Mouse (Mus musculus) heart, embryonic 14.5 days (tissue): ENCODE measurements around the gene Tbx21. TPM values are rescaled to one million over a fixed set of nuclear protein-coding genes. Genes with fewer than 3 reads are reported as not detected.

Source experiments
- ATAC-seq: fragments of 200-750 bp; cut with Nextera tagmentation; 2 replicates; pipeline ENCODE4 v1.8.0; 2017; ENCODE audit warnings: low read depth, moderate TSS enrichment; ENCODE audit not compliant: insufficient number of reproducible peaks, insufficient read depth, low FRiP score
- H3K27ac ChIP-seq, 2 experiments: fragments of 200-500 bp in 1 of 2; fragments of 300-500 bp in 1 of 2; sonication (generic) in 1 of 2; replicated peaks in 1 of 2; 2 replicates each; pipeline ENCODE4 v1.5.1; 2012 to 2014; ENCODE audit warnings: low read depth in 2 of 2, low read length in 2 of 2, control low read depth in 1 of 2, mild to moderate bottlenecking in 1 of 2, mixed read lengths in 1 of 2; ENCODE audit not compliant: control insufficient read depth in 1 of 2, insufficient read depth in 1 of 2
- H3K27me3 ChIP-seq: fragments of 300-500 bp; sonication (generic); 2 replicates; pipeline ENCODE4 v1.6.1; 2014; ENCODE audit warnings: mild to moderate bottlenecking, low read length, control low read depth; ENCODE audit not compliant: control insufficient read depth, insufficient read depth
- H3K36me3 ChIP-seq: fragments of 300-500 bp; sonication (generic); 2 replicates; pipeline ENCODE4 v1.6.1; 2014; ENCODE audit warnings: mild to moderate bottlenecking, control low read depth, low read length, mixed read lengths; ENCODE audit not compliant: control insufficient read depth, insufficient read depth
- H3K4me1 ChIP-seq, 2 experiments: fragments of 200-500 bp in 1 of 2; fragments of 300-500 bp in 1 of 2; sonication (generic) in 1 of 2; 2 replicates each; pipeline ENCODE4 v1.6.1; 2012 to 2014; ENCODE audit warnings: low read length in 2 of 2, control low read depth in 1 of 2, mixed read lengths in 1 of 2; ENCODE audit not compliant: control insufficient read depth in 2 of 2, insufficient read depth in 2 of 2
- H3K4me2 ChIP-seq: fragments of 300-500 bp; sonication (generic); 2 replicates; pipeline ENCODE4 v1.6.1; 2014; ENCODE audit warnings: mild to moderate bottlenecking, low read length
- H3K4me3 ChIP-seq, 2 experiments: fragments of 200-500 bp in 1 of 2; fragments of 300-500 bp in 1 of 2; sonication (generic) in 1 of 2; 2 replicates each; pipeline ENCODE4 v1.5.1; 2012 to 2014; ENCODE audit warnings: low read length in 2 of 2, mild to moderate bottlenecking in 2 of 2, control low read depth in 1 of 2, low read depth in 1 of 2, moderate library complexity in 1 of 2; ENCODE audit not compliant: control insufficient read depth in 1 of 2, insufficient read depth in 1 of 2
- H3K9ac ChIP-seq: fragments of 300-500 bp; sonication (generic); 2 replicates; pipeline ENCODE4 v1.6.1; 2014; ENCODE audit warnings: mild to moderate bottlenecking, low read length
- H3K9me3 ChIP-seq: fragments of 300-500 bp; sonication (generic); 2 replicates; pipeline ENCODE4 v1.6.1; 2016; ENCODE audit warnings: low read length, control low read depth; ENCODE audit not compliant: control insufficient read depth
- WGBS: fragments of 180-500 bp; shearing (Covaris S2); extraction: QIAGEN DNeasy Blood & Tissue Kit; methylation state at CpG from one replicate; pipeline ENCODE4 v1.1.7; 2014; 5-methylcytosine and 5-hydroxymethylcytosine counted together
- polyA plus RNA-seq: library from polyadenylated mRNA; unstranded; fragments of >200 nt; fragmentation: Nextera tagmentation; extraction: Ambion mirVana; gene quantifications from 2 replicates; pipeline ENCODE4 v1.2.1, GENCODE M21; 2014

The Tbx21 gene
- polyA plus RNA-seq, 1 experiment from 2014 or later, result 0.08 TPM

GRCm38 (mm10) chr11:97150411-97151330, 35.5 kb upstream of the Tbx21 start:
- Histone ChIP-seq H3K27ac (peak overlapping the region; percentile 79 to 88), H3K36me3 (peaks cover 19% of the 10 kb centered on the region), H3K4me3 (peak overlapping the region; percentile 48 to 75), H3K4me1 (peaks cover 19 to 30% of the 10 kb centered on the region in 2 experiments), H3K9me3 (no peaks in the 10 kb centered on the region), H3K4me2 (peak overlapping the region; percentile 95), H3K27me3 (no peaks in the 10 kb centered on the region), H3K9ac (peak overlapping the region; percentile 80)
- WGBS, result under 1% methylated on average over 69 of the region's 102 CpGs
- ATAC-seq, result peak; percentile 65

DNA sequence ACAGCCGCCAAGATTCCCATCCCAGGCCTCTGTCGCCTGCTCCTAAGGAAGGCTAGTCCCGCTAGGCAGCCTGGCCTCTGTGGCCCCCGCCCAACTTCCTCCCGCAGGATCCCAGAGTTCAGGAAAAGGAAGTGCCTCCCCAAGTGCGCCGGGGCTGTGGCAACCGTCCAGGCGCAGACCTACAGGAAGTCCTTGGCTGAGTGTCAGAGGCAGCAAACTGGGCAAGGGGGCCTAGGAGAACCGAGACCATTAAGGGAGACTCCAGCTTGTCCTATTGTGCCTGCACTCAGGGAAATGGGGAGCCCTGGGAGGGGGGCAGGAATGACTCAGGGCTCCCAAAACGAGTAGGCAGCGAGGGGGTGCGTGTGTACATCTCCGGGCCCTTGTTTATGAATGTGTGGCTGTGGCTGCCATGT, 34.9 kb upstream of the Tbx21 start:
- peak; percentile 65 for ATAC-seq
- peak overlapping the region; percentile 79 to 88 for H3K27ac ChIP-seq
- H3K27me3 ChIP-seq, result no peaks in the 10 kb centered on the region
- peak overlapping the region; percentile 95 for H3K4me2 ChIP-seq
- H3K4me3 ChIP-seq, result peak overlapping the region; percentile 48 to 75
- H3K4me1 ChIP-seq, result peaks cover 19 to 30% of the 10 kb centered on the region in 2 experiments
- 3% methylated on average over 14 of the region's 14 CpGs for WGBS
- H3K9me3 ChIP-seq, result no peaks in the 10 kb centered on the region
- peaks cover 20% of the 10 kb centered on the region for H3K36me3 ChIP-seq
- peak overlapping the region; percentile 80 for H3K9ac ChIP-seq

DNA sequence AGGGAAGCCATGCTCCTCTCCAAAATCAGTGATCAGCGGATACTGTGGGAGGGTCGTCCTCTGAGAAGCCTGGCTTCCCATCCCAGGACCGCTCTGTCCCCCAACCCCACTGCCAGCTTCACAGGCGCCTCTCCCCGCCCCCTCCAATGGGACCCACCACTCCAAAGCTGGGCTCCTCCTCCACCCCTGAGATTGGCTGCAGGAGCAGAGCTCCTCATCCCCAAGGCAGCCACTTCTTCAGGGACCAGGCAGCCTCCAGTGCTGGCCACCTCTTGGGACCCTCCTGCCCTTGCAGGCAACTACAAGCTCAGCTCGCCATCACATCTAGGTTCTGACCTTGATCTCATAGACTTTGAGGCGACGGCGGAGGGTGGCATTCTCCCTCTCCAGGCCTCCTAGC, 33.9 kb upstream of the Tbx21 start:
- Histone ChIP-seq H3K4me2 (peak overlapping the region; percentile 95), H3K9ac (peak overlapping the region; percentile 80), H3K9me3 (no peaks in the 10 kb centered on the region), H3K27ac (peak overlapping the region; percentile 79 to 88), H3K4me1 (peaks cover 19 to 30% of the 10 kb centered on the region in 2 experiments), H3K4me3 (peak overlapping the region; percentile 48 to 75), H3K36me3 (peaks cover 29% of the 10 kb centered on the region), H3K27me3 (no peaks in the 10 kb centered on the region)
- WGBS, result 23% methylated on average over 9 of the region's 9 CpGs
- ATAC-seq, result no peak

GRCm38 (mm10) chr11:97148591-97148990, 33.5 kb upstream of the Tbx21 start:
- 41% methylated on average over 12 of the region's 12 CpGs for whole genome bisulfite sequencing
- Histone ChIP-seq H3K36me3 (peaks cover 31% of the 10 kb centered on the region), H3K9ac (peak overlapping the region; percentile 80)

DNA sequence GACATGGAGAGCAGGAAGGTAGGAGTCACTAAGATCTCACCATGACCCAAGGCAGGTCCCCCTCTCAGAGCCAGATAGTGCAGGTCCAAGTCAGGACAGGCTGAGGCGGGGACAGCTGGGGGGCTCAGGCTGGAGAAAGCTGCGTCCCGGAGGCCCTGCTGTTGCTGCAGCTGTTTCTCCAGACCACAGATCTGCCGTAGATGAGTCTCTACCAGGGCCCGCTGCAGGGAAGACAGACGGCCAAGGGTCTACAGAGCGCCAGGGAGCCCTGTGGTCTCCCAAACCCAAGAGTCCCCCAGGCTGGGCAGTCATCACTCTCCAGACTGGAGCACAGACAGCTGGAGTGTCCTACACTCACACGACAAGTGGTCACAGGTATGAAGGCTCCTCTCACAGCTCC, 32.2 kb upstream of the Tbx21 start:
- H3K36me3 ChIP-seq, result peaks cover 31% of the 10 kb centered on the region
- ATAC-seq, result no peak
- no peak overlapping the region for H3K4me3 ChIP-seq
- H3K4me1 ChIP-seq, result peaks cover 14 to 24% of the 10 kb centered on the region in 2 experiments
- H3K9ac ChIP-seq, result no peak overlapping the region
- no peaks in the 10 kb centered on the region for H3K27me3 ChIP-seq
- peak overlapping the region; percentile 95; the same call in 1 of the 2 replicates for H3K4me2 ChIP-seq
- WGBS, result 63% methylated on average over 8 of the region's 8 CpGs
- H3K9me3 ChIP-seq, result no peaks in the 10 kb centered on the region
- H3K27ac ChIP-seq, result no peak overlapping the region

More at GRCm38 (mm10) chr11:97148591-97148990, 33.5 kb upstream of the Tbx21 start:
- peak overlapping the region; percentile 48 to 75 for H3K4me3 ChIP-seq
- H3K4me1 ChIP-seq, result peaks cover 19 to 30% of the 10 kb centered on the region in 2 experiments
- H3K27ac ChIP-seq, result peak overlapping the region in 1 of 2 experiments; percentile 88; a peak in 2 of 4 replicates
- peak overlapping the region; percentile 95 for H3K4me2 ChIP-seq
- no peak for ATAC-seq
- H3K27me3 ChIP-seq, result no peaks in the 10 kb centered on the region
- no peaks in the 10 kb centered on the region for H3K9me3 ChIP-seq

DNA sequence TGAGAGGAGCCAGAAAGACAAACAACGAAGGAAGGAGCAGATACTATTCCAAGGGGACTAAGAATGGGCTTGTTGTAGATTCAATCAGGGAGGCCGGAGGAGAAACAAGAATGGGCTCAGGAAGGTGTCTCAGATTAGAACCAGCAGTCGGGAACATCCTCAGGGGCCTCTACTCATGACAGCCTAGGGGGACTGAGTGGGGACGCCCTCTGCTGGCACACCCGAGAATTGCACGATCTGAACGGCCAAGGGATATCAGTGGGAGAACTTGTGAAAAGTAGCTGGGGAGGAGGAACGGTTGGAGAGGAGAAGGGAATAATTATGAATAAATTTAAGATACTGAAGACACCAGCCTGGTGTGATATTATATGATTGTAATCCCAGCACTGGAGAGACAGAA, 31.6 kb upstream of the Tbx21 start:
- Histone ChIP-seq H3K36me3 (peaks cover 31% of the 10 kb centered on the region), H3K27ac (no peak overlapping the region), H3K4me3 (no peak overlapping the region), H3K27me3 (no peaks in the 10 kb centered on the region), H3K4me2 (peak overlapping the region; percentile 95), H3K9me3 (no peaks in the 10 kb centered on the region), H3K9ac (no peak overlapping the region; the same call in 1 of the 2 replicates), H3K4me1 (peaks cover 10 to 18% of the 10 kb centered on the region in 2 experiments; a peak in 3 of 4 replicates)
- 9% methylated on average over 8 of the region's 8 CpGs for WGBS
- ATAC-seq, result no peak

DNA sequence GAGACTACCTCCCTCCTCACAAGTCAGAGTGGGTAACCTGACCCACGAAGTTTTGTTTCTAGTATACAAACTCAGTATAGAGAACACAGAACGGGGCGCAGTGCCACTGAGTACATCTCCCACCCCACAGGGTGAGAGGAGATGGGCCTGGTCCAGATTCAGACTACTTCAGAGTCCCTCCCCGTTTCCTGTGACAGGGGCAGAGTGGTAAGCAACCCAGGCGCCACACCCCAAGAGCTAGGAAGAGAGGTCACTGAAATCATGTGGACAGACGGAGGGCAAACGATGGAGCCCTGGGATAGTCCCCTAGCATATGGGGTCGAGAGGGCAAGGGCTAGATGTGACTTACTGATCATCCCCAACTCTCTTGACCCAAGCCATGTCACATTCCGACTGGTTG, 30.8 kb upstream of the Tbx21 start:
- H3K9ac ChIP-seq, result no peak overlapping the region
- H3K27me3 ChIP-seq, result peaks cover under 1% of the 10 kb centered on the region; the same call in 1 of the 2 replicates
- H3K9me3 ChIP-seq, result no peaks in the 10 kb centered on the region
- H3K4me3 ChIP-seq, result no peak overlapping the region
- H3K4me1 ChIP-seq, result peaks cover 10 to 15% of the 10 kb centered on the region in 2 experiments; a peak in 3 of 4 replicates
- peaks cover 31% of the 10 kb centered on the region for H3K36me3 ChIP-seq
- no peak overlapping the region for H3K27ac ChIP-seq
- 69% methylated on average over 9 of the region's 9 CpGs for WGBS
- no peak for ATAC-seq
- no peak overlapping the region for H3K4me2 ChIP-seq
